Mouse (Mus musculus): ENCODE data around the gene Kiss1r.

The Kiss1r gene

DNA sequence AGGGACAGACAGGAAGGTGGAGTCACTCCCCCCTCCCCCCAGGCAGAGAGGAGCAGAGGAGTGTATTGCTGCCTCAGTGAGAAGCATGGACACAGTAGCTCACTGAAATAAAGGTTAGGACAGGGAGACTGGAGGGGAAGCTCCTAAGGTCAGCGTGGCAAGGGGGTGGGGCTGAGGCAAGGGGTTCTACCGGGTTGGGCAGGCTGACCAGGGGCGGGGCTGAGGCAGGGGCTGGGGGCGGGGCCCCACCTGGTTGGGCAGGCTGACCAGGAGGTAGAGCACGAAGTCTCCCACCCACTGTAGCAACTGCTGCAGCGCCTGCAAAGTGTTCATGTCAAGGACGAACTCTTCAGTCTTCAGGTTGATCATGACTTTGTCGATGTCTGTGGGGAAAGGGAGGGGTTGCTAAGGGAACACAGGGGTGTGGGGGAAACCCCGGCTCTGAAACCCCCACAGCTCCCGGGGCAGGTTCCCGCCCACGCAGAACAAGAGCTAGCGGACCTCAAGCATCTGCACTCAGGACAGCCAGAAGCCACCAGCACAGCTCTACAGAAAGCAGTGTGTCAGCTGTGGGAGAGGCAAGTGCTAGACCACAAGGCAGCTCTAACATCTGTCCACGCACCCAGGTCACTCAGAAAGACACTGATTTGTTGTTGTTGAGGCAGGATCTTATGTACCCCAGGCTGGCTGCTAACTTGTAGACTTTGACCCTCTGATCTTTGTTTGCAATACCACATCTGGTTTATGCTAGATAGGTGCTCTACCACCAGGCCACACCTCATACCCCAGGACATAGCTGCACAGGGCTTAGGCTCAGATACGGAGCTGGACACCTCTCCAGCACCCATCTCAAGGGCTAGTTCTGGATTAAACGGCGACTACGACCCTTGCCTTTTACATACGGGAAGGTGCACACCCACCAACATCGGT is 19.2 kb upstream of the Kiss1r start:
- DNase-seq (ENCODE audit: low spot score), result no peak

DNA sequence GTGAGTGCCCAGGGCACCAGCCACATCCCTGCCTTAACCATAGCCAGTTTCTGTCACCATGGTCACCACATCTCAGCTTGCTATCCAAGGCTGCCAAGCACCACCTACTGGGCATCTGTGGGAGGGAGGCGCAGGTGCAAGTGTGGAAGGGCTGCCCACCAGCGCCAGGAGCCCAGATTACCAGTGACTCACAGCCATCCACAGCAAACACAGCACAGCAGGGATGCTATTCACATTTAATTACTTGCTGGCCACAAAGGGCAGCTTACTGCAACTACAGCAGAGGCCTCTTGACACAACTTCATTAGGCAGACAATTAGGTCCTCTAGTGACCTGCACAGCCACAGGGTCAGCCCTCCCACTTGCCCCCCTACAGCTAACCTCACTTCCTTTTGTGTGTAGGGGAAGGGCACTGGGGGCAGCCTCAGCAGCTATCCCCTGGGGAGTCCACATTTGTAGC is 15.8 kb upstream of the Kiss1r start:
- no peak for DNase-seq (ENCODE audit: low spot score)

DNA sequence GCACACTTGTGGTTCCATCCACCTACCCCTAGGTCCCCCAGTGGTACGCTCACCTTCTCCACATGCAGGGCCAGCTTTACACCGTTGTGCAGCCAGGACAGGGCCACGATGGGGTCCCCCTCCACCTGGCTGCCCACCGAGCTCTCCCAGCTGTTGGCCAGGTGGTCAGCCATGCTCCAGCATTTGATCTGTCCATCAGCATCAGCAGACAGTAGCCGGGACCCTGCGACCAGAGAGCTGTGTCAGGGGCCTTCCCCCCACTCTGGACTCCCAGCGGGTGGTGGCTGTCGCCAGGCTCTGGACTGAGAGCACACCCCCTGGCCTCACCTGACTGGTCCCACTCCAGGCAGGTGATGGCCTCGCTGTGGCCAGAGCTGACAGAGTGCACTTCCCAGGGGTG is 10.1 kb upstream of the Kiss1r start:
- DNase-seq (ENCODE audit: low spot score), result no peak

DNA sequence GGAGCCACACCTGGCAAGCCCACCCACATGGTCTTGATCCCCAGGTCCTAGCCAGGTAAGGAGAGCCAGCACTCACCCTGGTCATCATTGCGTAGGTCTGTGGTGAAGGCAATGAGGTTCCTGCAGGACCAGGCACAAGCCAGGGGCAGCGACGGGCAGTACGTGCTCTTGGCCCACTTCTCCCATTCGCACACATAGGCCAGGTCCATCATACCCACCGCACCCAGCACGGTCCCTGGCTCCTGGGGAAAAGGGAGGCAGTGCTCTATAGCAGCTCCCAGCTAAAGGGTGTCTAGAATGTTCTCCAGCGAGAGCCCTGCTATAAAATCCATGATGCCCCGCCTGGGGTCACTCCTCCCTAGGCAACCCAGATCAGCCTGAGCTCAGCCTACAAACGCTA is 9.4 kb upstream of the Kiss1r start:
- DNase-seq (ENCODE audit: low spot score), result no peak

DNA sequence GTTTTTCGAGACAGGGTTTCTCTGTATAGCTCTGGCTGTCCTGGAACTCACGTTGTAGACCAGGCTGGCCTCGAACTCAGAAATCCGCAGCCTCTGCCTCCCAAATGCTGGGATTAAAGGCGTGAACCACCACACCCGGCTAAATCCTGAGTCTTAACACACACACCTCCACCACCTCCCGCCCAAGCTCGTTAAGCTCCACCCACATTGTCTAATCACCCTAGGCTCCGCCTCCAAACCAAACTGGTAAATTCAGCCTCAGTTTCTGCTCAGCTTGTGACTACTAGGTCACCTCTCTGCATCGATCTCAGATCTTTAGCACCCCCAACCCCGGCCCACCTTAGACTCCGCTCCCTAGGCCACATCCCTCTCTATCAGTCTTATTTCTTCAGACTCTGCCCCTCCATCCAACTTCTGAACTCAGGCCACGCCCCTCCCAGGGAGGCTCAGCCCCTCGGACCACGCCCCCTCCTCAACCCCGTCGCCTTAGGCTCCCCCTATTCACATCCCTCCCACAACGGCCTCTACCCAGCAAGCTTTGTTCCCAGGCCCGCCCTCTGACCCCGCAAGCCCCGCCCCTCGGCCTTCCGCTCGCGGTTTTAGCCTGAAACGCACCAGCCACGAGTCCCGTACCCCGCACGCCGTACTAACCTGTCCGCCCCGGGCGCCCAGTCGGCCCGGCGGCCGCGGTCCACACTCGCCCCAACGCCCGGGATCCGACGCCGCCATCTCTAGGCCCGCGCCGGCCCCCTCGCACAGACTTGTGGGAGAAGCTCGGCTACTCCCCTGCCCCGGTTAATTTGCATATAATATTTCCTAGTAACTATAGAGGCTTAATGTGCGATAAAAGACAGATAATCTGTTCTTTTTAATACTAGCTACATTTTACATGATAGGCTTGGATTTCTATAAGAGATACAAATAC is 8.3 kb upstream of the Kiss1r start, which contains the start of gene Med16:
Gene Med16, minus strand, starts transcription at position 757 of the 925 bp plus-strand sequence.
- peak; percentile 99 for DNase-seq (ENCODE audit: low spot score)

DNA sequence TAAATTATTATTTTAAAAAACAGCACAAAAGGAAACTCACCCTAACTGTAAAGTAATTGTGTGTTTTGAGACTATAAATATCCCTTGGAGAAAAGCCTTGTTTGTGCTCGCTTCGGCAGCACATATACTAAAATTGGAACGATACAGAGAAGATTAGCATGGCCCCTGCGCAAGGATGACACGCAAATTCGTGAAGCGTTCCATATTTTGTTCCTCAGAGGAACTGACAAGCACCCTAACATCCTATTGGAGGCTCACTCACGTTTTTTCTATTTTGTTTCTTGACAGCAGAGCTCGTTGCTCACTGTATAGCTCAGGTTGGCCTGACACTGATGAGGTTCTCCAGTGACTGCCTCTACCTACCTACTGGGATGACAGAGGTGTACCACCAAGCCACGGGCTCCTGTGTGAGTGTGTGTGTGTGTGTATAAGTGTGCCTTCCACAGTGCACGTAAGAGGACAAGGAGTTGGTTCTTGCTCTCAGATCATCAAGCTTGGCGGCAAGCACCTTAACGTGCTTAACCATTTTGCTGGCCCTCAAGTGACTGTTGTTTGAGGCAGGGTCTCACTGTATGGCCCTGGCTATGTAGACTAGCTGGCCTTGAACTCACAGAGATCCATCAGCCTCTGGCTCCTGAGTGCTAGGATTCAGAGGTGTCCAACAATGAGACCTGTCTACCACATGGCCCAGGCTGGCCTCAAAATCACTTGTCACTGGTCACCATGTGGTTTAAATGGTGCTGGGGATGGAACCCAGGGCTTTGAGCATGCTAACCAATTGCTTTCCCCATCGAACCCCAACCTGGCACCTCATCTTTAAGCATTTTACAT is 7.5 kb upstream of the Kiss1r start:
- DNase-seq (ENCODE audit: low spot score), result no peak

DNA sequence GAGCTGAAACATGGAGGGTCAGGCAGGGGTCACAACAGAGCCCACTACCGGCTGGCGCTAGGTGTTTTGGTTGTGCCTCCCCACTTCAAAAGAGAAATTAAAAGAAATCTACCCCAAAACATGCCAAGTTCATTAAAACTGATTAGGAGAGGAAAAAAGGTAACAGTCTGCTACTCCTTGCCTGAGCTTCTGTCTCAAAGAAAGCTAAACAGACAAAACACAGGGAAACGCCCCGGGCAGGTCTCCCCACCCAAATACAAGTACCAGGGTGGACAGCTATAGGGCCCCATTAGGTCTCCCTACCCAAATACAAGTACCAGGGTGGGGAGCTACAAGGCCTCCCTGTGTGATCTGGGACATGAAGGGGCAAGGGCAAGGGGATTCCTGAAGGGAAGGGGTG is 6.2 kb upstream of the Kiss1r start, which contains the start of gene Gm26602:
Gene Gm26602, plus strand, starts transcription at position 301 of the 400 bp plus-strand sequence.
- no peak for DNase-seq (ENCODE audit: low spot score)

DNA sequence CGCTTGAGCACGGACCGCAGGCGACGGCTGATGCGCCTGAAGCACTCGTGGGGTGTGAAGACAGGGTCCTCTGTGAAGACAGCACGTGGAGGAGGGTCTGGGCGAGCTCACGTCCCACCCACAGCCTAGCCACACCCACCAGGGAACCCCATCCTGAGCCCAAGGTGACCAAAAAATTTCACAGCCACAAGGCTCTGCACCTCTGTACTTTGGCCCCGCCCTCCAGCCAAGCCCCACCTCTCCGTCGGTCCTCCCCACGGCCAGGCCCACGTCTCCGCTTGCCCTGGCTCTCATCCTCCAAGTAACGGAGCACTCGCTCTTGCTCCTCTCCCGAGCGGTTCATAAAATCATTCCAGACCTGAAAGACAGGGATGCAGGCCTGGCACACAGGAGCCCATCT is 4.4 kb upstream of the Kiss1r start:
- DNase-seq (ENCODE audit: low spot score), result no peak

DNA sequence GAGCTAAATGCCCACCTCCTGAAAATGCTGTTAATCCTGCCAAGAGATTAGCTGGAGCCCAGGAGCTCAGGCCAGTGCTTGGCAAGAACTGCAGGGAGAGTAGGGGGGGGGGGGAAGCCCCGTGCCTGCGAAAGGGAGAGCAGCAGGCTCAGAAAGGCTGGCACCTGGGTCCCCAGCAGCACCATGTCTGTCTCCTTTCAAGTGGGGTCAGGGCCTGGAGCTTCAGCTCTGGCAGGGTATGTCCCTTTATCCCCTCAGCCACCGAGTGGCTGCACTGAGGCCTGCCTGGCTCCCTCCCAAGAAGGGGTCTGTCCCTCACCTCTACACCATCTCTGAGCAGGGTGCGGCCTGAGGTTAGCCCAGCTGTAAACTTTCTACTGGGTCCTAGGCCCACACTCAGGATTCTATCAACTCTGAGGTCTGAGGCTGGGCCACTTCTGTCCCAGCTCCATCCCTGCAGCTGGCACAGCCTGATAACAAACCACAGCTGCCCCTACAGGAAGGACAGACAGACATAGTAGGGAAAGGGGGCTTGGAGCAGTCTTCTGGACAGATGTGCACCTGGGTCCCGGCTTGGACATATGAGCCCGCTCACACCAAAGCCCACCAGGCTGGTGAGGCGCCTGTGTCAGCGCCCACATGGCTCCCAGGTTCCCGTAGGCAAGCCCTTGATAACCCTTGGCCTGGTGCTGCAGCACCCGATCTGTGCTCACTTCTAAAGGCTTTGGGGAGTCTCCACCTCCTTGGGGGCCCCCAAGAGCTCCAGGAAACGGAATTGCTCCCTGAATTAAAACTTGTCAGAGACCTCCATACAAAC is 2.4 kb upstream of the Kiss1r start:
- DNase-seq (ENCODE audit: low spot score), result no peak

DNA sequence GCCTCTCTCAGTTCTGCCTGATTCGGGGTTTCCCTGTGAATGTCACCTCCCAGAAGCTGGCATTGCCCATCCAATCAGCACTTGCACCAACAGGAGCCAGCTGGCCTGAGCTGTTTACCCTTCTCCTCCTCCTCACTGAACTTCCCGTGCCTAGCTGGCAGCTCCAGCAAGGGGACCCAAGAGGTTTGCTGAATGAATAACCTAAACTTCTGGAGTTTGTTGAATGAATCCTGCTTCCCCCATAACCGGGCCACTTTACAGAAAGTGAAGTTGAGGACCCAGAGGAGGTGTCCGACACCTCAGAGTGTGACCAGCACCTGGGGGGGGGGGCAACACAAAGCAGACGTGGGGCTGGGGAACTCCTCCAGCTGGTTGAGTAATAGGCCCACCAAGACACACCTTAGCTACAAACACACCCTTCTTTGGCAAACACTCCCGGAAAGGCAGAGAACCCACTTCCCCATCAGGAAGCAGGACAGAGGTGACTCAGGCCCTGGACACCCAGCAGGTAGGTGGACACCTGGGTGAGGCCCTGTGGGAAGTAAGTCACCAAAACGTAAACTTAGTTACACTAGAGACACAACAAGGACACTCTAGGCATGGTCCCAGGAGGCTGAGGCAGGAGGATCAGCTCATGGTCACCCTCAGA is 1.7 kb upstream of the Kiss1r start:
- DNase-seq (ENCODE audit: low spot score), result no peak

DNA sequence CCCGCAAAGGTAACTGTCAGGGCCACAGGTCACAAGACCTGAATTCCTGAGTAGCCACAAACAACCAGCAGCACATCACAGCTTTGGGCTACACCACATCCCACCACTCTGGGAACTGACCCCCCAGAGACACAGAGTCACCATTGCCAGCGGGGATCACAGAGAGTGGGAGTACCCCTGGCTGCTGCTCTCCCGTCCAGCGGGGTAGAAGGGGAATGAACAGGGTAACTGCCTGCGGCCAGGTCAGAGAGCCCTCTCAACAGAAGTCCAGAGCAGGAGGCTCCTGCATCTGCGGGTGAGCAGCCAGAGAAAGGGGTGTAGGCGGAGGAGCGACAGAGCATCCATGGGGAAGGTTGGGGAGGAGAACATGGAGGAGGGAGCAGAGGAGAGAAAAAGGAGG is 690 bp upstream of the Kiss1r start:
- no peak for DNase-seq (ENCODE audit: low spot score)

DNA sequence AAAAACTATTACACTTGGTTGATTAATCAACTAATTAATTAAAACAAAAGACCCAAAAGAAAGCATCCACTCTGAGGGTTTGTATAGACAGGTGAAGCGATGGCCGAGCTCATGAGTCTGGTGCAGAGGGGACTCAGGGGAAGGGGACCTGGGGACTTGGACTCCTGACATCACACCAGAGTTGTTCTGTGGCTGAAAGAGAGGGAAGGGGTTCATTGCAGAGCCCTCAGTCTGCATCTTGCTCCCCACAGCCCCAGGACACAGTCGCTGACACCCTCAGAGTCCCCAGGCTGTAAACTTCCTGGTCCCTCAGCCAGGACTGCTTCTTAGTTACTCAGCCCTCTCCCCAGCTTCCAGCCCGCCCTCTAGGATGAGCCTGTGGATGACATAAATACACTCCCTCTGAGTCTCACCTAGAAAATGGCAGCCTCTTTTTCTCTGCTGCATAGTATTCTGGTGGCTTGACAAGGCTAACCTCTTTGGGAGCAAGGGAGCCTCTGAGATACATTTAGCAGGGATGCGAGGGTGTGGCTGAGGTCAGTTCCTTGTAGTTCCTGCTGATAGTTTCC is 845 bp downstream of the Kiss1r start:
- no peak for DNase-seq (ENCODE audit: low spot score)

DNA sequence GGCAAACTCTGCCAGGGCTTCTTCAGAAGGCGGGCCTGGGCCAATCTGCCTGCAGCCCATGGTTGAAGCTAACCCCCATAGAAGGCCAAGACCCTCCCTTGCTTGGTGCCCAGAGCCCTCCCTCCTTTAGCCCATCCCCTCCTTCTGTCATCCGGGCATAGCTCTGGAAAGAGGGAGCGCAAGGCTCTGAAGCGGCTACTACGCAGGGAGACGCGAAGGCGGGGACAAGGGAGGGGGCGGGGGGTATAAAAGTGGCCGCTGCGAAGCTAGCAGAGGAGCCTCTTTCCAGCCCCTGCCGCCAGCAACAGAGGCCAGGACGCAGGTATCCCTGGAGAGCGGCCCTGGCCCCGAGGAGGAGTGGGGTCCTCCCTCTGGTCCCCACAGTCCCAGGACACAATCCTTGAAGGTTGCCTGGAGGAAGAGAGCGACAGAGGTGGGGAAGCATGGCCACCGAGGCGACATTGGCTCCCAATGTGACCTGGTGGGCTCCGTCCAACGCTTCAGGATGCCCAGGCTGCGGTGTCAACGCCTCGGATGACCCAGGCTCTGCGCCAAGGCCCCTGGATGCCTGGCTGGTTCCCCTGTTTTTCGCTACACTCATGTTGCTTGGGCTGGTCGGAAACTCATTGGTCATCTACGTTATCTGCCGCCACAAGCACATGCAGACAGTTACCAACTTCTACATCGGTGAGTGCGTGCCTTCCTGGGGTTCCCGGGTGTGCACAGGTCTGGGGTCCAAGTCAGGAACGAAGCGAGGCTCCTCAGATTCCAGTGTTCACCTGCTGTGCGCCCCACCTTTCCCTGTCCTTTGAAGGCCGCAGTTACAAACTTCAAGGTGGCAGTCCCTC is 1.7 kb downstream of the Kiss1r start:
- DNase-seq (ENCODE audit: low spot score), result no peak

DNA sequence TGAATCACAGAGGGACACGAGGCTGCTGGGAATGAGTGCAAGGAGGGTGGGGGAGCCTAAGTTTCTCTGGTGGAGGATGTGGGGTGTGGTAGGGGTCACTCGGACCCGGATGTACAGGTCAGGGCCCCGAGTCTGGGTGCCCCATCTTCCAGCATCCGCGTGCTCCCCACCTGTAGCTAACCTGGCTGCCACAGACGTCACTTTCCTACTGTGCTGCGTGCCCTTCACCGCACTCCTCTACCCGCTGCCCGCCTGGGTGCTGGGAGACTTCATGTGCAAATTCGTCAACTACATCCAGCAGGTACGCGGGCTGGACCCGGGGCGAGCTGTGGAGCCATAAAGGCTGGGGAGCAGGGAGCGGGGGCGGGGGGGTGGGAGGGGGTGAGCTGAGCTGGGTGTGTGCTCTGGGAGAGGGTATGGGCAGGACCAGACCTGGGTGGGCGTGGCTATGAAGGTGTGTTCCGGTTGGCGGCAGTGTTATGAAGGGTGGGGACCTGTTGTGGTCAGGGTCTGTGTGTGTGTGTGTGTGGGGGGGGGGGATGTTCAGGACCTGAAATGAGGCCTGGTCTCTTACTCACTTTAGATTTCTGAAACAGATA is 2.6 kb downstream of the Kiss1r start:
- DNase-seq (ENCODE audit: low spot score), result no peak

DNA sequence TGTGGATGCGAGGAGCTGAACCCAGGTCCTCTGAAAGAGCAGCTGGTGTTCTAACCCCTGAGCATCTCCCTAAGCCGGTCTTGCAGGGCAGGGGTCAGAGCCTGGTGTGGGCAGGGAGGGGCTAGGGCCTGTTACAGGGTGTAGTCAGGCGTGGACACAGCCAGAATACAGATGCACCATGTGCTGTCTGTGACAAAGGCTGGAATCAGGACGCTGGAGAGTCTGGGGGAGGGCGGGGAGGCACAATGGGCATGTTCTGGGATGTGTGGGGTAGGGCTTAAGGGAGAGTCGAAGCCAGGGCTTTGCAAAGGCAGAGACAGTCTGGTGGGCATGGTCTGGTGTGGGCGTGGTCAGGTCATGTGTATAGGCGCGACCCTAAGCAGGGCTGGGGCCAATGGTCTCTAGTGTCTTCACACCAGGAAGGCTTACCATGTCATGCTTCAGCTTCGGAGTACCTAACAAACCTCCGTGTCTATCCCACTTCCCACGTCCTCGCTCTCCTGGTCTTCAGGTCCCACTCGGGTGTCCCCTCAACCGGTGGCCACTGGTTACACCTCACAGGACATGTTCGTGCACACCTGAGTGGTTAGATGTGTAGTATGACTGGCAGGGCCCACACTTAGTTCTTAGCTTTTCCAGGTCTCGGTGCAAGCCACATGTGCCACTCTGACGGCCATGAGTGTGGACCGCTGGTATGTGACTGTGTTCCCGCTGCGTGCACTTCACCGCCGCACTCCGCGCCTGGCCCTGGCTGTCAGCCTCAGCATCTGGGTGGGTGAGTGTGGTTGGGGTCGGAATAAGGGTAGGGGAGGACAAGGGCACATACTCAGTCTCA is 3.5 kb downstream of the Kiss1r start:
- DNase-seq (ENCODE audit: low spot score), result no peak

DNA sequence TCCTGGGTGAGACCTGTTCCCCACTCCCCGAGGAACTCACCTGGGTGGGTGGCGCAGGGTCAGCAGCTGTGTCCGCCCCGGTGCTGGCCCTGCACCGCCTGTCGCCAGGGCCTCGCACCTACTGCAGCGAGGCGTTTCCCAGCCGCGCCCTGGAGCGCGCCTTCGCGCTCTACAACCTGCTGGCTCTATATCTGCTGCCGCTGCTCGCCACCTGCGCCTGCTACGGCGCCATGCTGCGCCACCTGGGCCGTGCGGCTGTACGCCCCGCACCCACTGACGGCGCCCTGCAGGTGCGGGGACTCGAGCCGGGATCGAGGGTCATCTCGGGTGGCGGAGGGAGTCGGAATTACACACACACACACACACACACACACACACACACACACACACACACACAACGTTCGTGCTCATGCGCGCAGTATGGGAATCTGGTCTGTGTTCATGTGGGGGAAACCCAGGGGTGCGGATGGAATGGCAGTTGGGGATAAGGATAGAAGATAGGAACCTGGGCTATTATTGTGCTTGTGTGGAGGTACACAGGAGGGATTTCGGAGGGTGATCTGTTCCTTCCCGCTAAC is 4.3 kb downstream of the Kiss1r start, which contains the start of gene R3hdm4:
Gene R3hdm4, minus strand, starts transcription at position 251 of the 578 bp plus-strand sequence.
- DNase-seq (ENCODE audit: low spot score), result no peak

DNA sequence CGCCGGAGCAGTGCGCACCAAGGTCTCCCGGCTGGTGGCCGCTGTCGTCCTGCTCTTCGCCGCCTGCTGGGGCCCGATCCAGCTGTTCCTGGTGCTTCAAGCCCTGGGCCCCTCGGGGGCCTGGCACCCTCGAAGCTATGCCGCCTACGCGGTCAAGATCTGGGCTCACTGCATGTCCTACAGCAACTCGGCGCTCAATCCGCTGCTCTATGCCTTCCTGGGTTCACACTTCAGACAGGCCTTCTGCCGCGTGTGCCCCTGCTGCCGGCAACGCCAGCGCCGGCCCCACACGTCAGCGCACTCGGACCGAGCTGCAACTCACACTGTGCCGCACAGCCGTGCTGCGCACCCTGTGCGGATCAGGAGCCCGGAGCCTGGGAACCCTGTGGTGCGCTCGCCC is 4.8 kb downstream of the Kiss1r start:
- no peak for DNase-seq (ENCODE audit: low spot score)
